Mouse (Mus musculus): ENCODE measurements around the gene Vtn. TPM values are rescaled to one million over a fixed set of nuclear protein-coding genes. Genes with fewer than 3 reads are reported as not detected.

Vtn gene
- polyA plus RNA-seq, 1 experiment from 2014 or later = 54.4 TPM

- Histone ChIP-seq H3K4me2 (ENCODE audit: low read depth, low read length) (peak overlapping the region; percentile 39), H3K27me3 (ENCODE audit: control insufficient read depth, insufficient read depth, low read length) (peaks cover 52% of the 10 kb centered on the region), H3K4me3 (replicated peaks; ENCODE audit: low read length) (peak overlapping the region; percentile 21), H3K4me1 (ENCODE audit: control insufficient read depth, insufficient read depth, low read length) (no peaks in the 10 kb centered on the region), H3K36me3 (ENCODE audit: control insufficient read depth, insufficient read depth, low read length) (no peaks in the 10 kb centered on the region), H3K9me3 (replicated peaks; ENCODE audit: control insufficient read depth, low read length) (no peaks in the 10 kb centered on the region), H3K27ac (ENCODE audit: low read length) (no peak overlapping the region), H3K9ac (ENCODE audit: low read length) (0 out of 2 replicates have a peak overlapping the region, but pooled peaks have one; percentile 11)
- WGBS = 14% methylated on average over 47 of the region's 48 CpGs
- no peak for ATAC-seq (ENCODE audit: insufficient read depth, low FRiP score)
Measured at GRCm38 (mm10) chr11:78490781-78491241, 8.1 kb upstream of the Vtn start.

- ATAC-seq (ENCODE audit: insufficient read depth, low FRiP score) = no peak
- H3K27me3 ChIP-seq (ENCODE audit: control insufficient read depth, insufficient read depth, low read length) = peaks cover 48% of the 10 kb centered on the region
- no peak overlapping the region for H3K27ac ChIP-seq (ENCODE audit: low read length)
- no peak overlapping the region for H3K4me2 ChIP-seq (ENCODE audit: low read depth, low read length)
- H3K9ac ChIP-seq (ENCODE audit: low read length) = no peak overlapping the region
- H3K9me3 ChIP-seq (replicated peaks; ENCODE audit: control insufficient read depth, low read length) = no peaks in the 10 kb centered on the region
- peaks cover 6% of the 10 kb centered on the region for H3K4me1 ChIP-seq (ENCODE audit: control insufficient read depth, insufficient read depth, low read length)
- 8% methylated on average over 6 of the region's 6 CpGs for WGBS
- H3K4me3 ChIP-seq (replicated peaks; ENCODE audit: low read length) = no peak overlapping the region
- no peaks in the 10 kb centered on the region for H3K36me3 ChIP-seq (ENCODE audit: control insufficient read depth, insufficient read depth, low read length)
Measured at GRCm38 (mm10) chr11:78495904-78496303, 3.0 kb upstream of the Vtn start.

GRCm38 (mm10) chr11:78497071-78497541 is 1.8 kb upstream of the Vtn start:
- under 1% methylated on average over 44 of the region's 44 CpGs for WGBS
- no peak for ATAC-seq (ENCODE audit: insufficient read depth, low FRiP score)
- H3K4me2 ChIP-seq (ENCODE audit: low read depth, low read length) = peak overlapping the region; percentile 91

GRCm38 (mm10) chr11:78497544-78498522 is 1.1 kb upstream of the Vtn start, which contains the start of gene Sarm1:
Gene Sarm1, minus strand, starts transcription at chr11:78497754.
- Histone ChIP-seq H3K4me3 (replicated peaks; ENCODE audit: low read length) (peak within 1 kb of the TSS; percentile 54), H3K4me1 (ENCODE audit: control insufficient read depth, insufficient read depth, low read length) (peaks cover 6% of the 10 kb centered on the region), H3K27me3 (ENCODE audit: control insufficient read depth, insufficient read depth, low read length) (peaks cover 38% of the 10 kb centered on the region), H3K9ac (ENCODE audit: low read length) (peak within 1 kb of the TSS; percentile 65), H3K9me3 (replicated peaks; ENCODE audit: control insufficient read depth, low read length) (no peaks in the 10 kb centered on the region), H3K27ac (ENCODE audit: low read length) (0 out of 2 replicates have a peak within 1 kb of the TSS, but pooled peaks have one; percentile 47), H3K4me2 (ENCODE audit: low read depth, low read length) (peak within 1 kb of the TSS; percentile 91), H3K36me3 (ENCODE audit: control insufficient read depth, insufficient read depth, low read length) (no peaks in the 10 kb centered on the region)
- ATAC-seq (ENCODE audit: insufficient read depth, low FRiP score) = peak; percentile 98
- 2% methylated on average over 36 of the region's 36 CpGs for WGBS

More at GRCm38 (mm10) chr11:78497071-78497541, 1.8 kb upstream of the Vtn start:
- H3K9ac ChIP-seq (ENCODE audit: low read length) = peak overlapping the region; percentile 60
- peak overlapping the region; percentile 54 for H3K4me3 ChIP-seq (replicated peaks; ENCODE audit: low read length)
- H3K9me3 ChIP-seq (replicated peaks; ENCODE audit: control insufficient read depth, low read length) = no peaks in the 10 kb centered on the region
- H3K36me3 ChIP-seq (ENCODE audit: control insufficient read depth, insufficient read depth, low read length) = no peaks in the 10 kb centered on the region
- H3K4me1 ChIP-seq (ENCODE audit: control insufficient read depth, insufficient read depth, low read length) = peaks cover 6% of the 10 kb centered on the region
- H3K27ac ChIP-seq (ENCODE audit: low read length) = no peak overlapping the region
- peaks cover 38% of the 10 kb centered on the region for H3K27me3 ChIP-seq (ENCODE audit: control insufficient read depth, insufficient read depth, low read length)

GRCm38 (mm10) chr11:78499543-78499942 is 652 bp downstream of the Vtn start:
- peaks cover 6% of the 10 kb centered on the region for H3K4me1 ChIP-seq (ENCODE audit: control insufficient read depth, insufficient read depth, low read length)
- H3K4me2 ChIP-seq (ENCODE audit: low read depth, low read length) = no peak overlapping the region
- 42% methylated on average over 16 of the region's 16 CpGs for WGBS
- H3K27me3 ChIP-seq (ENCODE audit: control insufficient read depth, insufficient read depth, low read length) = peaks cover 38% of the 10 kb centered on the region
- no peaks in the 10 kb centered on the region for H3K9me3 ChIP-seq (replicated peaks; ENCODE audit: control insufficient read depth, low read length)
- H3K36me3 ChIP-seq (ENCODE audit: control insufficient read depth, insufficient read depth, low read length) = no peaks in the 10 kb centered on the region
- H3K27ac ChIP-seq (ENCODE audit: low read length) = no peak overlapping the region
- no peak overlapping the region for H3K4me3 ChIP-seq (replicated peaks; ENCODE audit: low read length)
- no peak for ATAC-seq (ENCODE audit: insufficient read depth, low FRiP score)
- H3K9ac ChIP-seq (ENCODE audit: low read length) = no peak overlapping the region

- H3K27ac ChIP-seq (ENCODE audit: low read length) = no peak overlapping the region
- 48% methylated on average over 9 of the region's 9 CpGs for WGBS
- no peak overlapping the region for H3K4me3 ChIP-seq (replicated peaks; ENCODE audit: low read length)
- no peak overlapping the region for H3K4me2 ChIP-seq (ENCODE audit: low read depth, low read length)
- H3K4me1 ChIP-seq (ENCODE audit: control insufficient read depth, insufficient read depth, low read length) = peaks cover 6% of the 10 kb centered on the region
- no peak overlapping the region for H3K9ac ChIP-seq (ENCODE audit: low read length)
- no peaks in the 10 kb centered on the region for H3K36me3 ChIP-seq (ENCODE audit: control insufficient read depth, insufficient read depth, low read length)
- no peaks in the 10 kb centered on the region for H3K9me3 ChIP-seq (replicated peaks; ENCODE audit: control insufficient read depth, low read length)
- no peak for ATAC-seq (ENCODE audit: insufficient read depth, low FRiP score)
- peaks cover 30% of the 10 kb centered on the region for H3K27me3 ChIP-seq (ENCODE audit: control insufficient read depth, insufficient read depth, low read length)
Measured at GRCm38 (mm10) chr11:78500623-78501202, 1.8 kb downstream of the Vtn start.

- H3K9me3 ChIP-seq (replicated peaks; ENCODE audit: control insufficient read depth, low read length) = no peaks in the 10 kb centered on the region
- H3K4me3 ChIP-seq (replicated peaks; ENCODE audit: low read length) = no peak overlapping the region
- no peak overlapping the region for H3K27ac ChIP-seq (ENCODE audit: low read length)
- peaks cover 6% of the 10 kb centered on the region for H3K4me1 ChIP-seq (ENCODE audit: control insufficient read depth, insufficient read depth, low read length)
- 67% methylated on average over 20 of the region's 20 CpGs for WGBS
- ATAC-seq (ENCODE audit: insufficient read depth, low FRiP score) = no peak
- no peaks in the 10 kb centered on the region for H3K36me3 ChIP-seq (ENCODE audit: control insufficient read depth, insufficient read depth, low read length)
- peaks cover 21% of the 10 kb centered on the region for H3K27me3 ChIP-seq (ENCODE audit: control insufficient read depth, insufficient read depth, low read length)
- H3K9ac ChIP-seq (ENCODE audit: low read length) = no peak overlapping the region
- no peak overlapping the region for H3K4me2 ChIP-seq (ENCODE audit: low read depth, low read length)
Measured at GRCm38 (mm10) chr11:78501529-78501928, 2.6 kb downstream of the Vtn start.

GRCm38 (mm10) chr11:78502909-78503650 is 4.2 kb downstream of the Vtn start, which contains the start of gene Sebox:
Gene Sebox, plus strand, starts transcription at chr11:78503447.
- no peaks in the 10 kb centered on the region for H3K4me1 ChIP-seq (ENCODE audit: control insufficient read depth, insufficient read depth, low read length)
- H3K27ac ChIP-seq (ENCODE audit: low read length) = no peak within 1 kb of the TSS
- H3K4me3 ChIP-seq (replicated peaks; ENCODE audit: low read length) = no peak within 1 kb of the TSS
- H3K27me3 ChIP-seq (ENCODE audit: control insufficient read depth, insufficient read depth, low read length) = peaks cover 18% of the 10 kb centered on the region; the same call in 1 of the 2 replicates
- WGBS = 70% methylated on average over 7 of the region's 7 CpGs
- H3K4me2 ChIP-seq (ENCODE audit: low read depth, low read length) = no peak within 1 kb of the TSS
- H3K9me3 ChIP-seq (replicated peaks; ENCODE audit: control insufficient read depth, low read length) = no peaks in the 10 kb centered on the region
- no peak within 1 kb of the TSS for H3K9ac ChIP-seq (ENCODE audit: low read length)
- no peak for ATAC-seq (ENCODE audit: insufficient read depth, low FRiP score)
- no peaks in the 10 kb centered on the region for H3K36me3 ChIP-seq (ENCODE audit: control insufficient read depth, insufficient read depth, low read length)

Data from stomach, embryonic 16.5 days (tissue).